Mouse (Mus musculus): ENCODE data around the gene Gm5150.
"Not testable (repeated sequence)": the region's sequence is repeated elsewhere in the genome, so short reads cannot be mapped to it uniquely, and the experiment has no call there.

The Gm5150 gene

GRCm38 (mm10) chr3:16006215-16006614 lies at the start of gene Gm5150:
Gm5150 (minus strand) TSS chr3:16006437.
- DNase-seq (ENCODE audit: low spot score), result no peak

GRCm38 (mm10) chr3:16051736-16052135 lies 45.5 kb upstream of the Gm5150 start:
- DNase-seq (ENCODE audit: low spot score), result not testable (repeated sequence)

DNA sequence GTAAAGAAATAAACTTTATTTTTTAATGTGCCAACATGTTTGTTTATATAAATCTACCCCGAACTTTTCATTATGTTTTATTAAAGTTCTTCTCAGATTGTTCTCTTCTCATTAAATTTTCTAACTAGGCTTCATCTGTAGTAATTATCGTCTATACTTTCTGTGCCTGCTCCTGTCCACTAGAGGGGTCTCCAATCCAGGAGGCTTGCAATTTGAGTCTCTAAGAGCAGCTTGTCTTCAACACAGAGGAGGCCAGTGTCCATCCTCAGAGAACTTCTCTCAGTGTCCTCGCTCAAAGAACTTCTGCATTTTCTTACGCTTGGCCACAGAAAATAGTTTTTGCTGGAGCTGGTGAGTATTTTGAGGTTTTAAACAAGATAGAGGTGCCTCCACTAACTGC lies 41.1 kb upstream of the Gm5150 start:
- DNase-seq (ENCODE audit: low spot score), result no peak

- peak; percentile 49 for DNase-seq (ENCODE audit: low spot score)
Observed at GRCm38 (mm10) chr3:16043315-16043714, 37.1 kb upstream of the Gm5150 start.

DNA sequence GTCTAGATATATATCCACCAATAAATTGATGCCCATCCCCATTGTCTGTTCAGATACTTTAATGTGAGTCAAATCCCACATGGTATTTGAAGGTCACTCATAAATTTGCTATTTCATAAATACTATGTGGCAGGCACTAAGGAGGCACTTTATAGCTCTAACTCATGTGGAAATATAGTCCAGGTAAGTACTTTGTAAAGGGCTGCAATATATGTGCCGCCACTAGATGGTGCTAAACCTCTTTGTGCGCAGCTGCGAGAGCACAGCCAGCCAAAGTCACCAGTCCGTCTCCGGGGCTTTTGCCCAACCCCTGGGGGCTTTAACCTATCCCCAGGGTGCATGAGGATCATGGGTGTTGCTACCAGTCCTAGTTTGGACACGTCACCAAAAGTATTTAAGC lies 18.8 kb upstream of the Gm5150 start:
- DNase-seq (ENCODE audit: low spot score), result peak; percentile 68

GRCm38 (mm10) chr3:16022214-16022613 lies 16.0 kb upstream of the Gm5150 start:
- no peak for DNase-seq (ENCODE audit: low spot score)

- not testable (repeated sequence) for DNase-seq (ENCODE audit: low spot score)
Observed at GRCm38 (mm10) chr3:16014456-16014855, 8.2 kb upstream of the Gm5150 start.

- no peak for DNase-seq (ENCODE audit: low spot score)
Observed at GRCm38 (mm10) chr3:16007827-16008226, 1.6 kb upstream of the Gm5150 start.

DNA sequence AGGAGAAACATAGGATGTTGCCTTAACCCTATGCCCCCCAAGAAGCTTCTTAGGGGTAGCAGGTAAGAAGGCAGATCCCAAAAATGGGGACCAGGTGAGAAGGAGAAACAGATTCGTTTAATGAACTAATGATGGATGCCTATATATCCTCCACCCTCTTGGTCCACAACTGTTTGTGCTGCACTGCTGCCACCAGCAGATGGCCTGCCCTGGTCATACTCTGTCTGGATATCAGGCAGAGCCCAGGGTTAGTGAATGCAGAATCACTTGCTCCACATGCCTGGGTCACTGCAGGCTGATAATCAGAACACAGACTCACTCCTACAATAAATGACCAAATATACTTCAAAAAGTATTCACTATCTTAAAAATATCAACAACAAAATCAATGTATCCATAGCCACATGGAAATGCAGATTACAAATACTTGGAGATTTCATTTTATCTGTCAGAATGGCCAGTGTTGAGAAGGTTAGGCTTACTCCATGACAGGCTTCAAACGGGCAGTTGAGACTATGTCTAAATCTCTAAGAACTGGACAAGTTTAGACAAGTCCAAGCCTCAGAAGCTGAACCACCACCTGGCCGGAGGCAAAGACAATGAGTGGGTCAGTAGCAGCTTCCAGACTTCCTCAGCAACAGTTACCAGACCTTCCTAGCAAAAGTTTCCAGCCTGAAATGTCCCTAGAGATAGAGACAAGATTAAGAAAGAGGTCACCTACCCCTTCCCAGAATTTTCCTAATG lies 2.2 kb downstream of the Gm5150 start:
- no peak for DNase-seq (ENCODE audit: low spot score)

- not testable (repeated sequence) for DNase-seq (ENCODE audit: low spot score)
Observed at GRCm38 (mm10) chr3:15999479-15999878, 6.8 kb downstream of the Gm5150 start.

DNA sequence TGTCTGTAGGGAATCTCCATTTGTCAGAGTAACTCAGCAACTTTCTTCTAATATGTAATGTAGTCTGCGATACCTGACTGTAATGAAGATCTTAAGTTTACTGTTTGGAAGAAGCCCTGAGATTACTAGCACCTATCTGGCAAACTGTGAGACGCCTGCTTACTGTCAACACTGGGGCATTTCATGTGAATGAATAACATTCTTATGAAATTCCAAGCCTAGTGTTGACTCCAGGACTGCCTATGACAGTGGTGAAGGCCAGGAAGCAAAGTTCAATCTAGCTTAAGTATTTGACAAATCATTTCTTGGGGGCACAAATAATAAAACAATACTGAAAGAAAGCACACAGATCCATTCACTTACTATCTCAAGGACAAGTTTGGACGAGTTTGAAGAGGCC lies 24.0 kb downstream of the Gm5150 start:
- DNase-seq (ENCODE audit: low spot score), result no peak

DNA sequence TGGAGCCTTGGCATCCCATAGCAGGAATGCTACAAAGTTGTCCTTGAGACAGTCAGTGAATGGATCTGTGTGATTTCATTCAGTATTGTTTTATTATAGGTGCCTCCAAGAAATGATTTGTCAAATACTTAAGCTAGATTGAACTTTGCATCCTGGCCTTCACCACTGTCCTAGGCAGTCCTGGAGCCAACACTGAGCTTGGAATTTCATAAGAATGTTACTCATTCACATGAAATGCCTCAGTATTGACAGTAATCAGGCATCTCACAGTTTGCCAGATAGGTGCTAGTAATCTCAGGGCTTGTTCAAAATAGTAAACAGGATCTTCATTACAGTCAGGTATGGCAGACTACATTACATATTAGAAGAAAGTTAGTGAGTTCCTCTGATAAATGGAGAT lies 49.3 kb downstream of the Gm5150 start:
- DNase-seq (ENCODE audit: low spot score), result no peak
